Mouse (Mus musculus) stomach, postnatal 0 days (tissue): ENCODE data around the gene Tmem88b. TPM values are rescaled to one million over a fixed set of nuclear protein-coding genes. Genes with fewer than 3 reads are reported as not detected.
A peak's percentile ranks its signal among the peaks of the same experiment; 100 is the strongest.

Source experiments
- ATAC-seq: fragments of 200-750 bp; cut with Nextera tagmentation; 2 replicates; pipeline ENCODE4 v1.8.0; 2017; ENCODE audit not compliant: low FRiP score, low TSS enrichment
- DNase-seq: peaks from one replicate; pipeline ENCODE4 v3.0.0-alpha.2; 2016; ENCODE audit warnings: low spot score
- H3K27ac ChIP-seq: fragments of 300-500 bp; sonication (generic); replicated peaks from 2 replicates; pipeline ENCODE4 v1.5.1; 2014; ENCODE audit warnings: mild to moderate bottlenecking, control low read depth
- H3K27me3 ChIP-seq: fragments of 300-500 bp; sonication (generic); 2 replicates; pipeline ENCODE4 v1.6.1; 2014; ENCODE audit warnings: low read length; ENCODE audit not compliant: control insufficient read depth, insufficient read depth
- H3K36me3 ChIP-seq: fragments of 300-500 bp; sonication (generic); 2 replicates; pipeline ENCODE4 v1.6.1; 2014; ENCODE audit warnings: low read length, mixed read lengths; ENCODE audit not compliant: control insufficient read depth, insufficient read depth
- H3K4me1 ChIP-seq: fragments of 300-500 bp; sonication (generic); replicated peaks from 2 replicates; pipeline ENCODE4 v1.6.1; 2014; ENCODE audit warnings: antibody characterized with exemption; ENCODE audit not compliant: control insufficient read depth, insufficient read depth
- H3K4me2 ChIP-seq: fragments of 300-500 bp; sonication (generic); replicated peaks from 2 replicates; pipeline ENCODE4 v1.6.1; 2014; ENCODE audit warnings: low read depth, mild to moderate bottlenecking, control low read depth, moderate library complexity
- H3K4me3 ChIP-seq: fragments of 300-500 bp; sonication (generic); 2 replicates; pipeline ENCODE4 v1.5.1; 2014; ENCODE audit warnings: low read depth, low read length, control low read depth
- H3K9ac ChIP-seq: fragments of 300-500 bp; sonication (generic); 2 replicates; pipeline ENCODE4 v1.6.1; 2014; ENCODE audit warnings: mild to moderate bottlenecking, low read length, control low read depth, mixed read lengths
- H3K9me3 ChIP-seq: fragments of 300-500 bp; sonication (generic); 2 replicates; pipeline ENCODE4 v1.6.1; 2016; ENCODE audit warnings: low read length; ENCODE audit not compliant: control insufficient read depth
- CTCF ChIP-seq: IDR thresholded peaks from 2 replicates; pipeline ENCODE4 v1.5.1; 2016; ENCODE audit warnings: antibody characterized with exemption, low read depth, mild to moderate bottlenecking, moderate library complexity
- EP300 ChIP-seq: optimal IDR thresholded peaks from 2 replicates; pipeline ENCODE3; 2016; ENCODE audit warnings: antibody characterized with exemption
- WGBS: fragments of 180-500 bp; shearing (Covaris S2); extraction: QIAGEN DNeasy Blood & Tissue Kit; methylation state at CpG from one replicate; pipeline ENCODE4 v1.1.7; 2014; 5-methylcytosine and 5-hydroxymethylcytosine counted together
- polyA plus RNA-seq: library from polyadenylated mRNA; unstranded; fragments of >200 nt; fragmentation: Nextera tagmentation; extraction: Ambion mirVana; gene quantifications from 2 replicates; pipeline ENCODE4 v1.2.1, GENCODE M21; 2015

Gene Tmem88b
- polyA plus RNA-seq, 1 experiment from 2014 or later, result 0.13 TPM

- TF ChIP-seq CTCF (no peak), EP300 (no peak)
- Histone ChIP-seq H3K27me3 (no peaks in the 10 kb centered on the region), H3K4me2 (peak overlapping the region; percentile 93), H3K4me1 (no peaks in the 10 kb centered on the region), H3K4me3 (peak overlapping the region; percentile 78), H3K36me3 (no peaks in the 10 kb centered on the region), H3K9me3 (no peaks in the 10 kb centered on the region), H3K9ac (no peak overlapping the region), H3K27ac (no peak overlapping the region; the same call in 1 of the 2 replicates)
- 44% methylated on average over 8 of the region's 8 CpGs for WGBS
- ATAC-seq (no peak), DNase-seq (no peak)
Measured at GRCm38 (mm10) chr4:155830596-155830995, 44.9 kb upstream of the Tmem88b start.

DNA sequence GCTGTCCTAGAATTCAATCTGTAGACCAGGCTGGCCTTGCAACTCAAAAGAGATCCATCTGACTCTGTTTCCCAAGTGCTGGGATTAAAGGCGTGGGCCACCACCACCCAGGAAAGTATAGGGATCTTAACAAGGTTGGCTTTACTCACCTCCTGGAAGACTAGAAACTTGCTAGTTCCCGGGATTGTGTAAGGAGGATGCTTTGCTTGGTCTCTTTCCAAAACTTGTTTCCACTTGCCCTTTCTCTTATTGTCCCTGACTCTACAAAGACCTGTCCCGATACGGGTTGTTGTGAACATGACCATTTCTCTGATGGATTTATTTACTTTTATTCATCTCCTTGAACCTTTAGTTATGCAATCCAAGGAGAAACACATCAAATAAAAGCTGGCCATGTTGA lies 44.2 kb upstream of the Tmem88b start:
- TF ChIP-seq EP300 (no peak), CTCF (no peak)
- H3K4me2 ChIP-seq, result no peak overlapping the region
- H3K36me3 ChIP-seq, result peaks cover under 1% of the 10 kb centered on the region
- no peak for DNase-seq
- no peak for ATAC-seq
- no peak overlapping the region for H3K9ac ChIP-seq
- WGBS, result 72% methylated on average over 4 of the region's 4 CpGs
- no peak overlapping the region for H3K27ac ChIP-seq
- H3K4me3 ChIP-seq, result no peak overlapping the region
- H3K9me3 ChIP-seq, result no peaks in the 10 kb centered on the region
- no peaks in the 10 kb centered on the region for H3K4me1 ChIP-seq
- H3K27me3 ChIP-seq, result no peaks in the 10 kb centered on the region

- no peak overlapping the region for H3K27ac ChIP-seq
- WGBS, result 93% methylated on average over 16 of the region's 16 CpGs
- H3K27me3 ChIP-seq, result no peaks in the 10 kb centered on the region
- peaks cover 32% of the 10 kb centered on the region for H3K36me3 ChIP-seq
- no peak overlapping the region for H3K9ac ChIP-seq
- H3K4me1 ChIP-seq, result no peaks in the 10 kb centered on the region
- no peaks in the 10 kb centered on the region for H3K9me3 ChIP-seq
- no peak overlapping the region for H3K4me2 ChIP-seq
- no peak overlapping the region for H3K4me3 ChIP-seq
- no peak for DNase-seq
- ATAC-seq, result no peak
- TF ChIP-seq CTCF (no peak), EP300 (no peak)
Measured at GRCm38 (mm10) chr4:155823443-155823842, 37.8 kb upstream of the Tmem88b start.

DNA sequence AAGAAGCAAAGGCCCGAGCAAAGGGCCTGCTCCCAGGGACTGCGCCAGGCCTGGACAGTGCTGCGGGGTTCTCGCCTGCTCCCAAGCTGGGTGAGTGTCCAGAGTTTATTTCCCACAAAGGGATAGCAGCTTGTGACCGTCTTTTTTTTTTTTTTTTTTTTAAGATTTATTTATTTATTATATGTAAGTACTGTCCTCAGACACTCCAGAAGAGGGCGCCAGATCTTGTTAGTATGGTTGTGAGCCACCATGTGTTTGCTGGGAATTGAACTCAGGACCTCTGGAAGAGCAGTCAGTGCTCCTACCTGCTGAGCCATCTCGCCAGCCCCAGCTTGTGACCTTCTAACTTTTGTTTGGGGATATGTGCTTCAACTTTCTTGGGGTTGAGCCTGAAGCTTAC lies 35.4 kb upstream of the Tmem88b start:
- H3K4me1 ChIP-seq, result no peaks in the 10 kb centered on the region
- no peaks in the 10 kb centered on the region for H3K27me3 ChIP-seq
- DNase-seq (no peak), ATAC-seq (no peak)
- TF ChIP-seq EP300, result no peak
- TF ChIP-seq CTCF, result peak; percentile 64
- WGBS, result 73% methylated on average over 7 of the region's 7 CpGs
- no peak overlapping the region for H3K27ac ChIP-seq
- H3K4me2 ChIP-seq, result no peak overlapping the region
- no peak overlapping the region for H3K4me3 ChIP-seq
- peaks cover 45% of the 10 kb centered on the region for H3K36me3 ChIP-seq
- no peak overlapping the region for H3K9ac ChIP-seq
- H3K9me3 ChIP-seq, result no peaks in the 10 kb centered on the region

GRCm38 (mm10) chr4:155817533-155817932 lies 31.9 kb upstream of the Tmem88b start:
- TF ChIP-seq EP300 (no peak), CTCF (no peak)
- WGBS, result 72% methylated on average over 4 of the region's 4 CpGs
- Histone ChIP-seq H3K36me3 (peaks cover 32% of the 10 kb centered on the region), H3K27ac (no peak overlapping the region), H3K4me1 (0 out of 2 replicates have a peak, but pooled peaks cover 4% of the 10 kb centered on the region), H3K4me3 (no peak overlapping the region), H3K9ac (no peak overlapping the region), H3K9me3 (no peaks in the 10 kb centered on the region), H3K4me2 (no peak overlapping the region), H3K27me3 (no peaks in the 10 kb centered on the region)
- no peak for DNase-seq
- ATAC-seq, result no peak

DNA sequence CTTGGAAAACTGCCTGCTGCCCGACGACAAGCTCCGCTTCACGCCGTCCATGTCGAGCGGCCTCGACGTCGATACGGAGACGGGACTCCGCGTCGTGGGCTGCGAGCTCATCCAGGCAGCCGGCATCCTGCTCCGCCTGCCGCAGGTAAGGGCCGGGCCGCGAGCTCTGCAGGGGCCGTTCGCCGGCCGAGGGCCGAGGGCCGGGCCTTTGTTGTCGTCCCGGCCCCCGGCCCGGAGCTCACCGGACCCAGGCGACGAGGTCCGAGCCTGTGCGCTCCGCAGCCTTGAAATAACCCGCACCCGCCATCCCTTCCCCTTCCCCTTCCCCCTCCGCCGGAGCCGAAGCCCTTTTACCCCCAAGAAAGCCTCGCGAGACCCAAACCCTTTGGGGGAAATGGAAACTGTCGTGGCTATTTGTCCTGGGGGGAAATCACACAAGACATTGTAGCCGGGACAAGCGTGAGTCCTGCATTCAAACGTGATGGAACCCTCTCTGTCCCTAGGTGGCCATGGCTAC lies 27.0 kb upstream of the Tmem88b start:
- peak overlapping the region; percentile 100 for H3K9ac ChIP-seq
- H3K36me3 ChIP-seq, result peaks cover 28% of the 10 kb centered on the region
- no peaks in the 10 kb centered on the region for H3K27me3 ChIP-seq
- under 1% methylated on average over 49 of the region's 49 CpGs for WGBS
- peak overlapping the region; percentile 99 for H3K4me3 ChIP-seq
- DNase-seq (peak; percentile 60), ATAC-seq (peak; percentile 24)
- TF ChIP-seq EP300 (no peak), CTCF (no peak)
- H3K9me3 ChIP-seq, result no peaks in the 10 kb centered on the region
- H3K4me2 ChIP-seq, result peak overlapping the region; percentile 80
- H3K27ac ChIP-seq, result peak overlapping the region; percentile 95
- 0 out of 2 replicates have a peak, but pooled peaks cover 4% of the 10 kb centered on the region for H3K4me1 ChIP-seq
